Mouse (Mus musculus) gastrocnemius, adult 8-10 months (tissue): ENCODE data around the gene Tom1l2. TPM values are rescaled to one million over a fixed set of nuclear protein-coding genes. Genes with fewer than 3 reads are reported as not detected.

Experiments used
- DNase-seq, 2 experiments: peaks; one replicate each; pipeline ENCODE4 v3.0.0; 2022; ENCODE audit warnings: low spot score in 2 of 2
- total RNA-seq, 4 experiments: library from RNA; stranded (reverse); gene quantifications; 2 replicates each; pipeline ENCODE4 v1.2.4; 2022

Gene Tom1l2
- 10 to 100 TPM; 61.0 to 68.8 (median 65.7) TPM for total RNA-seq

DNA sequence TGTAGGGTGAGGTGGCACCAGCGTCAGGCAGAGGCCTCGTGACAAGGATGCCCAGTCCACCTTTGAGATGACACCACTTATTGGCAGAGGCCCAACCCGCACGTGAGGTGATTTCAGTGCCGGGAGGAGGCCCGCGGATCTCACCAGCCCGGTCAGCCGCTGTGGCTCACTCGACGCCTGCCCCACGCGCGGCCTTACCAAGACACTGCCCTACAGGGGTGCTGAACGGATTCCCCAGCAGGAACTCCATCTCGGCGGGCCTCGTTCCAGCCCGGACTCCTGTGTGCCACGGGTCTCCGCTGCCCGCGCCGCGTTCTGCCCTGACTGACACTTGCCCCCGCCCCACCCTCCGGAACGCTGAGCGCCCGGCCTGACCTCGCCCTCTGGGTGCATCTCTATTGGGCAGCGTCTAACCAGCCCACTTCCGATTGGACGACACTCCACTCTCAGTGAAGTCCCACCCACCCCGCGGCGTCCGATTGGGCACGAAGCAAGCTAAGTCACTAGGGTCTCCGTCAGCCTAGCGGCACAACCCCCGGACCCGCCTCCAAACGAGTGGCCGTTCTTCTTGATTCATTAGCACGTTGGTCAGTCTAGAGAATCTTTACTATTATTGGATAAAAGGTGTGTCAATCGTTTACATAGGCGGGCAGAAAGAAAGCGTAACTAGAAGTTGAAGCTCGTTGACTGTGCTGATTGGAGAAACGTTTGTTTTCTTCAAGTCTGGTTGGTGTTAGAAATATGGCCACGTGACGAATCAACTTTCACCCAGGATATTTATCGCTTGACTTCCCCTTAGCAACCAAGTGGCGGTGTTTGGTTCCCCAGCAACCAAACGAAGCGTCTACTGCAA lies at the start of gene Tom1l2, which contains the start of gene Drc3:
Gene Tom1l2 (minus strand): TSS at position 347 of the 853 bp plus-strand sequence.
Gene Drc3 (plus strand): TSS at position 771 of the 853 bp plus-strand sequence.
- DNase-seq, result peak; percentile 99 to 100

DNA sequence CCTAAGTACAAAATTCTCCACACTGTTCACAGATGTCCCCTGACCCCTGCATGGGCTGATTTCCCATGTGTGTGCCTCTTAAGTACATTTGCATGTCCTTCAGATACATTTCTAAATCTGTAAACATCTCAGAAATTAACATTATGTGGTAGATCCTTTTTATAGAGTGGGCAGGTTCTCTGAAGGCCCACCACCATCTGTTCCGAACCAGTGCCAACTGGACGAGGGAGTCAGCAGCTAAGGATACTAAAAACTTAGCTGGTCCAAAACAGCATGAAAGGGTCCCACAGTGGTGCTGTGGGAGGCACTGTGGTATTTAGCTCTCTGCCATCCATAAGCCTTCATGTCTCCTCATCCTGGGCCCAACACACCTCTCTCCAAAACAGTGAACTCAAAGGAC lies 44.5 kb upstream of the Tom1l2 start:
- no peak for DNase-seq

DNA sequence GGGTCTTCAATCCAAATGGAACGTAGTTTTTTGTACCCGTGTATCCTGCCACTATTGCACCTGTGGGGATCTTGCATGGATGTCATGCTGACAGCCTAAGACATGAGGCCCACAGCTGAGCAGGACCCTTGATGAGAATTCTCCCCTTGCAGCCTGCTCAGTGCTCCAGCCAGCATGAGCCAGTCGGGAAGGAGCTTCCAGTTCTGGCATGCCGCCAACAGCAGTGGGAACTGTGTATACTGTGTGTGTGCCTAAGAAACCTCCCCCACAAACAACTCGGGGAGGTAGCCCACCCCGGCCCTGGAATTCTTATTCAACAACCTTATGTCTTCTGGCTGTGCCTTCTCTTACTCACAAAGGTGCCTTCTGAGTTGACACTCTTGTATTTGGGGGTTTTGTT lies 43.8 kb upstream of the Tom1l2 start:
- no peak for DNase-seq

DNA sequence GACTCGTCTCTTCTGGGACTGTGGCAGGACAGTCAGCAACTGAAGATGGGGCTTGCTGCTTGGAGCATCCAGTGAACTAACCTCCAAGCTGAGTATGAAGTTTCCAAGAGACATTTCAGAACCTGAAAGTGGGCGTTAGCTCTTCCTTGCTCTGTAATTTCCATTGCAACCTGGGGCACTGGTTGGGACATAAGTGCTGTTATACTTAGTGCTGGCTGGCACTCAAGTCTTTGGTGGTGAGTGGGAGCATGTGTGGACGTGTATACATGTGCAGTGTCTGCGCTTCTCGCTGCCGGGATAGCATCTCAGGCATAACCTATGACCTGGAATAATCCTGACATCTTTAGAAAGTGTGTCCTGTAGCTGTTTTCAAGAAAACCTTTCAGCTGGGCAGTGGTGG lies 38.6 kb upstream of the Tom1l2 start:
- DNase-seq, result no peak

DNA sequence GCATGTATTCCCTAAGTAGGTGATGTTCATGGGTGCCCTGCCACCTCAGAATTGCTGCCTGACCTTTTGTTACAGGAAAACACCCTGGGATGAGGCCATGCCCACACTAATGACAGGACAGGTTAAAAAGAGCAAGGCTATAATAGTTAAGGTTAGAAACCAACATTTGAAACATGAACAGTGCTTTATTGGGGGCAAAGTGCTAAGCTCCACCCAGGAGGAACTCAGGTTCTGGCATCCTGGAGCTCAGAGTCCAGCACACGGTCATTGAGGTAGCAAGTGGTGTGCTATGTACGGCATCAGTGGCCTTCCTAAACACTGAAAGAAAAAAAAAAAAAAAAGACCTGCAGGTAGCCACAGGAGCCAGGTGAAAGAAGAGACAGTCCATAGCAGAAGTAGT lies 35.2 kb upstream of the Tom1l2 start:
- no peak for DNase-seq

DNA sequence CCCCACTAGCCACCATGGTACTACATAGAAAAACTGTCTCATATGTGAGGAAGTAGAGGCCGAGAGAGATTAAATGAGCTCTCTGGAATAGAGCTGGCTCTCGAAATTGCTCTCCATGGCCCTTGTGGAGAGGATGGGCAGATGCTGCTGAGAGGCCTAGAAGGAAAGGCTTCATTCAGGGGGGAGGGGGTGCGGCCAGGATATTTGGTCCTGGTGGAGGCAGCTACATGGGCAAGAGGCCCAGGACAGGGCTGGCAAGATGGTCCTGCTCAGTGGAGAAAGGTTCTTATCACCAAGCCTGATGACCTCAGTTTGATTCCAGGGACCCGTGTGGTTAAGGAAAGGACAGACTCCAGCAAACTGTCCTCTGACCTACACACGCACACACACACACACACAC lies 33.2 kb upstream of the Tom1l2 start:
- no peak for DNase-seq

DNA sequence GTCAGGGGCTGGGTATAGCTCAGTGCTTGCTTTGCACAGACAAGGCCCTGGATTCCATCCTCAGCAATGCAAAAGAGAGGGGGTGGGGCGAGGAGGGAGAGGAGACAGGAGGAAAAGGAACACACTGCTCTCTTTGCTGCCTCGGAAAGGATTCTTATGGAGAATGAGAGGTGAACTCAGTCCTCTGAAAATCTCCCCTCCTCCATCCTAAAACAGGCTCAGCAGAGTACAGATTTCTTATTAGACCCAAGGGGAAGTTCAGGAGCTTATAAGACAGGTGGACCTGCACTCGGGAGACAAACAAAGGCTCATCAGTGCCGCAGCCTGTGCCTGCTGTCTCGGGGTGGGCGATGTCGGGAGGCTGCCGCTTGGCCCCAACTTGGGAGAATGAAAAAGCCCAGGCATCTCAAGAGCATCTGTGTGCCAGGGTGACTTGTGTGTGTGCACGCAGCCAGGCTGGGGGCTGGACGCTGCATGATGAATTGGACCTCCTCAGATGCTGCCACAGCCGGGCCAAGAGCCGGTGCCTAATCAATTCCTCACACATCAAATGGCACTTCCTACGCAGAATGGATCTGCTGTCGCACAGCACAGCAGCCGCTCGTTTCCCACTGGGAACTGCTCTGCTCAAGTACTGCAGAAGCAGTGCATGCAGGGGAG lies 32.2 kb upstream of the Tom1l2 start:
- DNase-seq, result no peak

DNA sequence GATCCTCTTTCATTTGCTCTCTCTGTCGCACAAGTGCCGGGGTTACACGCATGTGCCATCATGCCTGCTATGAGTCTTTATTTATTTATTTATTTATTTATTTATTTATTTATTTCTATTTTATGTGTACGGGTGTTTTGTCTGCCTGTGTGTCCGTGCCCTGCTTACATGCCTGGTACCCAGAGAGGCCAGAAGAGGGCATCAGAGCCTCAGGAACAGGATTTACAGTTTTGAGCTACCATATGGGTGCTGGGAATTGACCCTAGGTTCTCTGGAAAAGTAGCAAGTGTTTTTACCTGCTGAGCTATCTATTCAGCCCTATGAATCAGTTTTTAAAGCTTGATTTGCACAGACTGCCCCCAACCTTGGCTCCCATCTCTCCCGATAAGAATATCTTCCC lies 30.8 kb upstream of the Tom1l2 start:
- no peak for DNase-seq

DNA sequence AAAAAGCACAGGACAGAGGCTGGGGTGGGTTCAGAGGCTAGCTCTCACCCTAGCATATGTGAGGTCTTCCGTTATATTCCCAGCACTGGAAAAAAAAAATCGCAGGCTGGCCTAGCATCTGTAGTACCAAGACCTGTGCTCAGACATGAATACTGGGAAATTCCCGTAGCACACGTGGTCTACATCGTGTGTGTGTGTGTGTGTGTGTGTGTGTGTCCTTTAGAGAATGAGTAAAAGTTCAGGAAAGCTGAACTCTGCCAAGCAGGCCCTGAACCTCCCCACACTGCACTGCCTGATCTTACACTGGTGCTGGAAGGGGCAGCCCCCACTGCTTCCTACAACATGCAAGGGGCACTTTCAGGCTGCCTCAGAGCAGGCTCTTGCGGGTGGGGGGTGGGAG lies 21.8 kb upstream of the Tom1l2 start:
- DNase-seq, result no peak

DNA sequence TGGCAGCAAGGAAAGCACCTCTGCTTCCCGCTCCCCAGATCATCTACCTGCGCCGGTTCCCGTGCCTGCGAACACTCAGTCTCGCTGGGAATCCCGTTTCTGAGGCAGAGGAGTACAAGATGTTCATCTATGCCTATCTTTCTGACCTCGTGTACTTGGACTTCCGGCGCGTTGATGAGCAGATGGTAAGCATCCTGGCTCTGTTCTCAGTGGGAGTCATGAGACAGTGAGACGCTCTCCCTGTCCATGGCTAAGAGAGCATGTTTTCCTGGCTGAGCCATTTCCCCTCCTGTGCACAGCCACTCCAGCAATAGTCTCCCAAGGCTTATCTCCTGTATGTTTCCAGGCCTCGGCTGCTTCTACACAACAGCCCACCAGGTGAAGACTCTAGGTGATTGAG lies 17.7 kb upstream of the Tom1l2 start:
- no peak for DNase-seq

DNA sequence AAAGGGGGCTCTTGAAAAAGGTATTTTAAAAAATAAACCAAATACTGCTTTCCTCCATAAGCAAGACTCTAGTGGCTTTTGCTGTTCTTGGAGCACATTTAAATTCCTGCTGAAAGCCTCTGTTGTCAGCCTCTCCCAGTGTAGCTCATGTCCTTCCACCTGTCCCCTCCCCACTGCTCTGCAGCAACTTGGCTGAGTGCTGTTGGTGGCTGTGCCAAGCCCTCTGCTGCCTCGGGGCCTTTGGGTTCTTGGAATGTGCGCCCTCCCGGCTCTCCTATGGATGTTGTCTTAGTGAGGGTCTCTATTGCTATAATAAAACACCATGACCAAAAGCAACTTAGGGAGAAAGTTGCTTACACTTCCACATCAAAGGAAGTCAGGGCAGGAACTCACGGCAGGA lies 16.7 kb upstream of the Tom1l2 start:
- no peak for DNase-seq

DNA sequence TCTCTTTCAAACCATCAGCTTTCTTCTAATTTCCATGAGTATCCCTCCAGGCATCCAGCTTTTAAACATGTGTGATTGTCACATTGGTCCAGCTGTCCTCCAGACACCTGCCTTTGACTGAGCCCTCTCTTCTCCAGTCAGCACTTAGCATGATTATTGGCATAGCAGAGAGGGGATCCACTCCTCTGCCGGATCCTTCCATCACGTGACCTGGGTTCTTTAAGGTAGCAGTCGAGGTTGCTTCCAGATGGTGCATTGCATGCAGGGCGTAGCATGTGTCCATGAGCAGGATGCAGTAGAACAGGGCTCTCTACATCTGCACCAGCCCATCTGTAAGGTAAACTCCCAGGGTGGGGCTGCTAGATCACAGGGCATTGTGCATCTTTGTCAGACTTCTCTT lies 16.2 kb upstream of the Tom1l2 start:
- DNase-seq, result no peak

DNA sequence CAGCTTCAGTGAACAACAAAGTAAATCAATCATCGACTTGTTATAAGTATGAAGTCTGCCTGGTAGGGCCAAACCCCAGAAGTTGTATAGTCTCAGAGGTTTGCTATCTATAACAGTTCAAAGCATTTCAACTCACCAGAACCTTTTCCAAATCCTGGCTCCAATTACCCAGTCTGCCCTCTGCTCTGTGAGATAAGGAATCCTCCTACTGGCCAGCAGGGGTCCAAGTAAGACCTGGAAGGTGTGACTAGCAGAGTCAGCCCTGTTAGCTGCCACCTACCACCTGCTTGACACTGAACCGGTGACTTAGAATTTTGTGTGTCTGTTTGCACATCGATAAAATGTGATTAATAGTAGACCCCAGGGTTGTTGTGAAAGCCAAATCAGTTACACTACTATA lies 14.6 kb upstream of the Tom1l2 start:
- DNase-seq, result no peak

DNA sequence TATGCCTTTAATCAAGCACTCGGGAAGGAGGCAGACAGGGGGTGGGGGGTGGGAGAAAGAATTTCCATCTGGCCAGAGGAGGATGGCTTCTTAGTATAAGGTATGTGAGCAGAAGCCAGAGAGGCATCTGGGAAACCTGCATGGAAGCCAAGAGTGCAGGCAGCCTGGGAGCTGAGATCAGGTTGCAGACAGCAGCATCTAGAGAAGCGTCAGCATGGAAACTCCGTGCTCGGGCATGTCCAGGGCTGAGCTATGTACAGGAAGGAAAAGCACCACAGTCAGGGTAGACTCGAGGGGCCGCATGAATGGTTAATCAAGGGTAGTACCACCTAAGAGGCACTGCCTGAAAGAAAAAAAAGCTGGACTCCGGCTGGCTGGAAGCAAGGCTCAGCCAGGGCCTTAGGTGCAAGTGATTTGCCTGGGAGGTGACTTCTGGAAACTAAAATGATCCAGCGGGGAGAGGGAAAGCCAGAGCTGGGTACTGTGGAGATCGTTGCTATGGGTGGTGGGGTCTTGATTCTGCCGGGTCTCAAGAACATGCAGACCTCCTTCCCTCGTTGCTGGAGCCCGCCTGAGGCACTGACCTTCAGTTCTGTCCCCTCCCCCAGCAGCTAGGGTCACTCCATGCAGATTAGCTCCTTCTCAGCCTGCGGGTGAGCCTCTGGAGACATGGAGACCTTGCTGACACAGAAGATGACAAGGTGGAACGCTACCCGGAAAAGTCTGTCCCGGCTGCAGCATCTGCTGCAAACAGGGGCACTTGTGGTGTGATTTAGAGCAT lies 13.7 kb upstream of the Tom1l2 start:
- peak in 1 of 2 experiments; percentile 40 for DNase-seq

DNA sequence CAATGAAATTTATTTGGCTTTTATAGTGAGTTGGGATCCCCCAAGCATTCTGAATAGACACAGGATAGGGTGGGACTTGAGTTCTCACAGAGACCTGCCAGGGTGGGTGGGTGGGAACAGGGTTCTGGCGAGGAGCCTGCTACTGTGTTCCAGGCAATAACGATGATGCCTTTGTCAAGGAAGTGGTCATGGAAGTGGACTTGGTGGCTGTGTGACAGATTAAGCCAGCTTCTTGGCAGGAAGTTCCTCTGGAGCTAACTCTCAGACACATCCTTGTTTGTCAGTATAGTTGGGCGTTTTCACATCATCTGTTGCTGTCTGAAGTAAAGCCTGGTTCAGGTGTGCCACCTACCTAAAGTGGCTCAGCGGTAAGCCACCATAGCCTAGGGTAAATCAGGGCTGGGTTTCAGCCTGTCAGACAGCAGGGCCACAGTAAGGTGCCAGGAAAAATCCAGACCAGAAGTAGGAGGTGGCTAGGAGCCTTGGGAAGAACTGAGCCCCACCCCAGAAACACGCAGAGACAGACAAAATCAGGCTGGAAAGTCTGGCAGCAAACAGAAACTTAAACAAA lies 8.0 kb upstream of the Tom1l2 start:
- no peak for DNase-seq

DNA sequence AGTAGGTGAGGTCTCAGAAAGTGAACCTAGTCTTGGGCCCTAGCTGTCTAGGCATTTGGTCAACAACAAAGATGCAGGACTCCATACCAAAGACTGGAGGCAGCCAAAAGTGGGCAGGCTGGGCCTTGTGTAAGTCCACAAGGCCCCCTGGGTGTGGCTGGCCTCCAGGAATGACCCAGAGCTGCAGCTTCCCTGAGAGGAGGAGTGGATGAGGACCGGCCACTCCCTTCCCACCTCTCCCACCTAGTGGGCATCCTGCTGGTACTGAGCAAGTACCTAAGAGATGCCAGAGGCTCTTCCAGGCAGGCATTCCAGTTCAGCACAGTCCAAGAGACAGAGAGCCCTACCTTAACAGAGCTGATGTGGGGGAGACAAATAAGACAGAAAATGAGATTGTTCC lies 7.2 kb upstream of the Tom1l2 start:
- DNase-seq, result no peak

DNA sequence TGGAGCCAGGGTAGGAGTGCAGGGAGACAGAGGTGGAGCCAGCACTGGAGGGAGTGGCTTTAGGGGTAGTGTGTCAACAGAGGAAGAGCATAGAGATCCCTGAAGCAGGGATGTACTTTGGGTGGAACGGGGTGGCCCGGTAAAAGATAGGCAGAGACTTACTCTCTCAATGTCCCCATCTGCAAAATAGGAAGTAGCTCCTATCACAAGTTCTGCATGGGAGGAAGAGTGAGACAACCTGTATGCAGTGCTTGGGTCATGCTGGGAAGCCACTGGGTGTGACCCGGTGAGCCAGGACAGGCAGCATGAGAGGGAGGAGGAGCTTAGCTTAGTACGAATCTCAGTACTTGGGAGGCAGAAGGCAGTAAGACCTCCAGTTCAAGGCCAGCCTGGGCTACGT lies 6.4 kb upstream of the Tom1l2 start:
- DNase-seq, result no peak

DNA sequence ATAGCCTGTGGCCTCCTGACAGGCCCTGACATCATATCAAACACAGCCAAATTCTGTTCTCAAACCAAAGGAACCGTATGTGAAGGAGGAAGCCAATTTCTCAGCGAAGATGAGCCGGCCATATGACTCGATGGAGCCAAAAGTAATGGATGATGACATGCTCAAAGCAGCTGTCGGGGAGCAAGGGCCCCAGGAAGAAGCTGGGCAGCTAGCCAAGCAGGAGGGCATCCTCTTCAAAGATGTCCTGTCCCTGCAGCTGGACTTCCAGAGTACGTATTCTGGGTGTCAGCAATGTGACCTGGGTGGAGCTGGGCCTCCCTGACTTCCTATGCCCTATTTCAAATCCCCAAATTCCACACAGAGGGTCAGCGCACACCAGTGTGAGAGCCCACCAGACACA lies 5.8 kb upstream of the Tom1l2 start:
- no peak for DNase-seq

DNA sequence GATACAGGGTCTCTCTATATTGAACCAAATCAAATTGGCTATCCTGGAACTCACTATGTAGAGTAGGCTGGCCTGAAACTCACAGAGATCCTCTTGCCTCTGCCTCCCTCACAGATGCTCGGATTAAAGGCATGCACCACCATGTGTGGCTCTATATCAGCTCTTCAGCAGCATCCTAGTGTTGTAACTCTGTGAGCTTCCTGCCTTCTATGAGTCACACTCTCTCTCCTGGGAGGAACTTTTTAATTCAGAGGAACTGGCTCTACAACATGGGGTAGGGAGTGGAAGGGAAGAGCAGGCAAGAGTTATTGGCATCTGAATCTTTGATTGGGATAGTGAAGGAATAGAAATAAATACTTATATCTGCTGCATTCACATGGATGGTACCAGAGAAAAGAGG lies 4.4 kb upstream of the Tom1l2 start:
- no peak for DNase-seq

DNA sequence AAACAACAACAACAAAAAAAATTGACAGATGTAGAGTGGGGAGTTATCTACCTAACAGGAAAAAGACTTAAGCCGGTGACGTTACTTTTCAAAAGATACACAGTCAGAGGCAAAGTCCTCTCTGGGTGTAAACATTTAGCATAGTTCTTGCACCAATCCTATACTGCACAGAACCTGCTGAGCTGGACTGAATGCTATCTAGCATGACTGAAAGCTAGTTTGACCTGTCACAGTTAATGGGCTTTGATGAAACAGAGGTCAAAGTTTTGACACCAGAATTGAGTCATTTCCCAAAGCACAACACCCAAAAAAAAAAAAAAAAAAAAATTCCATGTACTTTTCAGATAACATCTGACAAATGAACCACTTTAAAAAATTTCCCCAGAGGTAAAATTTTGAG lies 3.2 kb upstream of the Tom1l2 start:
- DNase-seq, result no peak

DNA sequence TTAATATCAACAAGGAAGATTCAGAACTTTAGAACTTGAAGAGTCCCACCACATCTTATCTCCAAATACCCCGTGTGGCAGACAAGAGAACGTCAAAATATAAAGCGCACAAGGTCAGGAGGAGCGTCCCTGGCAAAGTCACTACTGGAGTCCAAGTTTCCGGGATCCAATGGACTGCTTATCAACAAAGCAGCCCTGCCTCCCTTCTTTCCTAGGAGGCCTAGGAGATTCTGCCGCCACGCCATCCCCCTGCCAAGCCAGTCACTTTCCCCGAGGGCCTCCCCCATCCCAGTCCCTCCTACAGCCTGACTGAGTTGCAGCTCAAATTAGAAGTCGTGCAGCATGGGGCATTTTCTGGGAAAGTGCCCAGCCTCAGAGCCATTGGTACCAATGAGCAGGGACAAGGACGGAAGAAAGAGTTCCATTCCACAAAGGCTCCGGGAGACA lies 757 bp downstream of the Tom1l2 start:
- peak in 1 of 2 experiments; percentile 42 for DNase-seq

DNA sequence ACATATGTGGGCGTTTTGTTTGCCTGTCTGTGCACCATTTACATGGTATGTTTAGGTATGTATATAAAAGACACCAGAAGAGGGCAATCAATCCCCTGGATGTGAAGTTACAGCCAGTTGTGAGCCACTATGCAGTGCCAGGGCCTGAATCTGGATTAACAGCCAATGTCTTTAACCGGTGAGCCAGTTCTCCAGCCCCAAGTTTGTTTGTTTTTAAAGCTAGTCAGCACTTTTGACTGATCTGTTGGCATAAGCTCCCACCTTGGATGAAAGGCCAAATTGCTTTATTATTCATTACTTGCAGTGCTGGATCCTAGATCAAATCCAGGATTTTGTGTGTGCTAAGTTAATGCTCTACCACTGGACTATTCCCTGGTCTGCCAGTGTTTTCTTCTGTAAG lies 1.3 kb downstream of the Tom1l2 start:
- DNase-seq, result no peak
